Mouse (Mus musculus) cerebellum, adult 2 months (tissue): ENCODE results near the gene Dxo. TPM values are rescaled to one million over a fixed set of nuclear protein-coding genes. Genes with fewer than 3 reads are reported as not detected.
"Not testable (repeated sequence)": the region's sequence is repeated elsewhere in the genome, so short reads cannot be mapped to it uniquely, and the experiment has no call there.

Experiments used
- DNase-seq, 2 experiments: peaks; one replicate each; pipeline ENCODE4 v3.0.0; 2021
- H3K27ac ChIP-seq: fragments of 200-500 bp; 2 replicates; pipeline ENCODE4 v1.5.1; 2012; ENCODE audit warnings: low read length, control low read depth, inconsistent platforms; ENCODE audit not compliant: insufficient read depth
- H3K27me3 ChIP-seq: fragments of 200-500 bp; 2 replicates; pipeline ENCODE4 v1.6.1; 2012; ENCODE audit warnings: inconsistent platforms, mild to moderate bottlenecking, low read length, moderate library complexity; ENCODE audit not compliant: control insufficient read depth, insufficient read depth
- H3K4me1 ChIP-seq: fragments of 200-500 bp; 2 replicates; pipeline ENCODE4 v1.6.1; 2011; ENCODE audit warnings: low read length; ENCODE audit not compliant: control insufficient read depth, insufficient read depth
- H3K4me3 ChIP-seq: fragments of 200-500 bp; replicated peaks from 2 replicates; pipeline ENCODE3; 2011; ENCODE audit warnings: mild to moderate bottlenecking, low read depth, low read length, control low read depth; ENCODE audit not compliant: insufficient read depth
- CTCF ChIP-seq: fragments of 200-500 bp; IDR thresholded peaks from 2 replicates; pipeline ENCODE4 v1.5.1; 2011; ENCODE audit warnings: low read depth, mild to moderate bottlenecking, control low read depth, low read length, moderate library complexity, borderline replicate concordance; ENCODE audit not compliant: insufficient read depth
- POLR2A ChIP-seq: fragments of 200-500 bp; IDR thresholded peaks from 2 replicates; pipeline ENCODE4 v1.6.1; 2011; ENCODE audit warnings: low read length, control low read depth, borderline replicate concordance; ENCODE audit not compliant: insufficient read depth
- WGBS: fragments of 180-500 bp; shearing (Covaris S2); methylation state at CpG from one replicate; pipeline ENCODE4 v1.1.7; 2018; 5-methylcytosine and 5-hydroxymethylcytosine counted together
- polyA plus RNA-seq: library from polyadenylated mRNA; depleted of rRNA; stranded (reverse); fragments of >200 nt; gene quantifications from 2 replicates; pipeline ENCODE4 v1.2.3, GENCODE M21; 2012; rRNA removed

Dxo gene
- 59.6 and 62.5 TPM in 2 replicates for polyA plus RNA-seq

DNA sequence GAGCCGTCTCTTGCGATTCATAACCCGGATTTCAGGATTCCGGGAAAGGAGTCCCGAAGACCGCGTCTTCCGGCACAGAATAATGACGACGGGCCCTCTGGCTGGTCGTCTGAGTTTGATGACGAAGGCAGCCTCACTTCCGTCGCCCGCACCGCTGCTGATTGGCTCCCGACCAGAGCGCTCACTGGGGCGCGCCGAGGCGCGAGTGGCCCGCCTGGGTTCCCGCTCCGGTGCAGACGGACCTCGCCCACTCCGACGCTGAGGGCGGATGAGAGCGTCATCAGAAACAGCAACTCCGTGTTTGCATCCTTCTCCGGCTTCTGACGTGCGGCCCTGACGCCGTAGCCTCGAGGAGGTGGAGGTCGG, at the start of gene Dxo, which contains the start of gene Stk19:
TSS of gene Dxo (plus strand) at position 164 of the 366 bp plus-strand sequence.
TSS of gene Stk19 (minus strand) at position 90 of the 366 bp plus-strand sequence.
- no peak for TF ChIP-seq CTCF
- peak; percentile 85 for TF ChIP-seq POLR2A
- H3K27ac ChIP-seq: peak within 1 kb of the TSS; percentile 33; the same call in 1 of the 2 replicates
- H3K27me3 ChIP-seq: no peaks in the 10 kb centered on the region
- DNase-seq: peak; percentile 96 to 98
- peaks cover 13% of the 10 kb centered on the region; the same call in 1 of the 2 replicates for H3K4me1 ChIP-seq
- H3K4me3 ChIP-seq: peak within 1 kb of the TSS; percentile 98
- under 1% methylated on average over 40 of the region's 40 CpGs for WGBS

- no peak for TF ChIP-seq CTCF
- TF ChIP-seq POLR2A: no peak
- DNase-seq: no peak
- H3K4me1 ChIP-seq: peaks cover 3% of the 10 kb centered on the region; the same call in 1 of the 2 replicates
- 77% methylated on average over 10 of the region's 10 CpGs for WGBS
- no peak overlapping the region for H3K27ac ChIP-seq
- no peaks in the 10 kb centered on the region for H3K27me3 ChIP-seq
- no peak overlapping the region for H3K4me3 ChIP-seq
Measured at GRCm38 (mm10) chr17:34795016-34795415, 41.8 kb upstream of the Dxo start.

DNA sequence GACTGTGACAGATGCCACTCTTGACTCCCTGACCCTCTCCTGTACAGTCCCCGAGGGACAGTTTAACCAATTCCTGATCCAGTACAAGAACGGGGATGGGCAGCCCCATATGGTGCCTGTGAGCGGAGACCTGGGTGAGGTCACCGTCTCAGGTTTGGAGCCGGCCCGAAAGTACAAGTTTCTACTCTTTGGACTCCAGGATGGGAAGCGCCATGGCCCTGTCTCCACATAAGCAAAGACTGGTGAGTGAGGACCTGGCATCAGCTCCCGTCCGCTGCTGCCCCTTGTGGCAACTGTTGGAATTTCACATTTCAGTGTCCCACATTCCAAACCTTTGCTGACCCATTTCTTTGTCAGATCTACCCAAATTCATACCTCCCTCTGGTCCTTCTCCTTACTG, 41.2 kb upstream of the Dxo start:
- no peak for TF ChIP-seq POLR2A
- peak; percentile 48; the same call in 1 of the 2 replicates for TF ChIP-seq CTCF
- WGBS: 59% methylated on average over 9 of the region's 9 CpGs
- Histone ChIP-seq H3K4me1 (peaks cover 3% of the 10 kb centered on the region; the same call in 1 of the 2 replicates), H3K4me3 (no peak overlapping the region), H3K27me3 (no peaks in the 10 kb centered on the region), H3K27ac (no peak overlapping the region)
- peak; percentile 19 to 46 for DNase-seq

GRCm38 (mm10) chr17:34796311-34797140, 40.3 kb upstream of the Dxo start:
- Histone ChIP-seq H3K27ac (no peak overlapping the region), H3K4me1 (peaks cover 3% of the 10 kb centered on the region; the same call in 1 of the 2 replicates), H3K27me3 (no peaks in the 10 kb centered on the region), H3K4me3 (no peak overlapping the region)
- TF ChIP-seq POLR2A (no peak), CTCF (no peak)
- no peak for DNase-seq
- WGBS: 84% methylated on average over 8 of the region's 8 CpGs

DNA sequence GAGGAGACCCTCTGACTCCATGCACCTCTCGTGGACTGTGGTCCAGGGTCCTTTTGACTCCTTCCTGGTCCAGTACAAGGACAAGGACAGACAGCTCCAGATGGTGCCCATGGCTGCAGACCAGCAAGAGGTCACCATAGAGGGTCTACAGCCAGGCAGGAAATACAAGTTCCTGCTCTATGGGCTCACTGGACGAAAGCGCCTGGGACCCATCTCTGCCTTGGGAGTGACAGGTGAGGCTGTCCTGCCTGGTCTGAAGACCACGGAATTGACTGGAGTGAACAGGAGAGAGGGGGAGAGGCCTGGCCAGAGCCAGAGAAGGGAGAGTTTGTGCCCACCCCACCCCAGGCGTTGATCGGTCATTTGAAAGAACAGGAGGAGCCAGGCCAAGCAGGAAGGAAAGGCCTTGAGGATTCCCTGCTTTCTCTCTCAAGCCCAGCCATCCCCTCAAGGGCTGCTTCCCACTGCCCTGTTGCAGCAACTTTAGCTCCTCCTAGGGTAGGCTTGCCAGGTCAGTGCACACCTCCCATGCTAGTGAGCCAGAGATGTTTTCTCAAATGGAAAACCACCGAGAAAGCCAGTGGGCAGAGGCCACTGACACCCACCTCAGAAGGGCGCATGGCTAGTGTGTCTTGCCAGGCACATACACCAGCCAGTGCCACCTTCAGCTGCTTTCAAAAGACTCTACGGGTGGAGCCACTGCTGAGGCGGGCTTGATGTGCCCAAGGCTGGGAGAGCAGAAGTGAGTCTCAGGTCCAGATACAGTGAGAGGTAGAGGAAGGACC, 39.4 kb upstream of the Dxo start:
- not testable (repeated sequence) for H3K4me3 ChIP-seq, H3K27me3 ChIP-seq, H3K4me1 ChIP-seq, DNase-seq, H3K27ac ChIP-seq
- 86% methylated on average over 10 of the region's 10 CpGs for WGBS

- WGBS: 67% methylated on average over 7 of the region's 7 CpGs
- DNase-seq, H3K4me3 ChIP-seq, H3K4me1 ChIP-seq, H3K27me3 ChIP-seq, H3K27ac ChIP-seq: not testable (repeated sequence)
Measured at GRCm38 (mm10) chr17:34798071-34798470, 38.7 kb upstream of the Dxo start.

DNA sequence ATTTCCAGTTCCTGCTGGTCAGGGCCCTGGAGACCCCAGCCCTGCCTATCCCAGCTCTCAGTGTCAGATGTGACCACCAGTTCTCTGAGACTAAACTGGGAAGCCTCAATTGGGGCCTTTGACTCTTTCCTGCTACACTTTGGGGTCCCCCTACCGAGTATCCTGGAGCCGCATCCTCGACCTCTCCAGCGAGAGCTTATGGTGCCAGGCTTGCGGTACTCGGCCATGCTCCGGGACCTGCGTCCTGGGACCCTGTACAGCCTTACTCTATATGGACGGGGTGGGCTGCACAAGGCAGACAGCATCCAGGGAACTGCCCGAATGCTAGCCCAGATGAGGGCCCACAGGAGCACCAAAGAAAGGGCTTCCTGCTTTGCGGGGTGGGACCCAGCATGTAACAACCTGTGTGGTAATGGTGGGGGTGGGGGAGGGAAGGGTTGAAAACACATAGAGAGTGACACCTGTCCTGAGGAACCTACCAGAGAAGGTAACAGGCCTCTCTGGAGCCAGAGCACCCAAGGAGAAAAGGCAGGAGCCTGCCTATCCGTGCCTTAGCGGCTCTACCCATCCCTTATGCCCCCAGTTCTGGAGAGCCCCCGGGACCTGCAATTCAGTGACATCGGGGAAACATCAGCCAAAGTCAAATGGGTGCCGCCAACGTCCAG, 37.8 kb upstream of the Dxo start:
- DNase-seq: no peak
- no peak overlapping the region for H3K4me3 ChIP-seq
- WGBS: 90% methylated on average over 17 of the region's 17 CpGs
- H3K27ac ChIP-seq: no peak overlapping the region
- no peak for TF ChIP-seq POLR2A
- no peak for TF ChIP-seq CTCF
- H3K27me3 ChIP-seq: no peaks in the 10 kb centered on the region
- H3K4me1 ChIP-seq: peaks cover 3% of the 10 kb centered on the region; the same call in 1 of the 2 replicates

- Histone ChIP-seq H3K4me3 (no peak overlapping the region), H3K4me1 (peaks cover 3% of the 10 kb centered on the region; the same call in 1 of the 2 replicates), H3K27ac (no peak overlapping the region), H3K27me3 (no peaks in the 10 kb centered on the region)
- no peak for DNase-seq
- 51% methylated on average over 4 of the region's 4 CpGs for WGBS
- no peak for TF ChIP-seq POLR2A
- no peak for TF ChIP-seq CTCF
Measured at GRCm38 (mm10) chr17:34799531-34799925, 37.3 kb upstream of the Dxo start.

GRCm38 (mm10) chr17:34800781-34801305, 36.0 kb upstream of the Dxo start:
- not testable (repeated sequence) for H3K27ac ChIP-seq, DNase-seq, H3K4me3 ChIP-seq, H3K27me3 ChIP-seq, H3K4me1 ChIP-seq
- WGBS: 93% methylated on average over 16 of the region's 16 CpGs

- H3K4me3 ChIP-seq, H3K27me3 ChIP-seq, H3K4me1 ChIP-seq, DNase-seq, H3K27ac ChIP-seq: not testable (repeated sequence)
- WGBS: 73% methylated on average over 9 of the region's 9 CpGs
Measured at GRCm38 (mm10) chr17:34802756-34803155, 34.1 kb upstream of the Dxo start.

GRCm38 (mm10) chr17:34803367-34803766, 33.5 kb upstream of the Dxo start:
- H3K27me3 ChIP-seq, DNase-seq, H3K4me3 ChIP-seq, H3K4me1 ChIP-seq, H3K27ac ChIP-seq: not testable (repeated sequence)
- 90% methylated on average over 6 of the region's 6 CpGs for WGBS
